Mouse (Mus musculus): ENCODE measurements around the gene Ucp2. TPM values are rescaled to one million over a fixed set of nuclear protein-coding genes. Genes with fewer than 3 reads are reported as not detected.

Gene Ucp2
- total RNA-seq, 2 experiments from 2014 or later: 1,034 to 1,143 TPM

DNA sequence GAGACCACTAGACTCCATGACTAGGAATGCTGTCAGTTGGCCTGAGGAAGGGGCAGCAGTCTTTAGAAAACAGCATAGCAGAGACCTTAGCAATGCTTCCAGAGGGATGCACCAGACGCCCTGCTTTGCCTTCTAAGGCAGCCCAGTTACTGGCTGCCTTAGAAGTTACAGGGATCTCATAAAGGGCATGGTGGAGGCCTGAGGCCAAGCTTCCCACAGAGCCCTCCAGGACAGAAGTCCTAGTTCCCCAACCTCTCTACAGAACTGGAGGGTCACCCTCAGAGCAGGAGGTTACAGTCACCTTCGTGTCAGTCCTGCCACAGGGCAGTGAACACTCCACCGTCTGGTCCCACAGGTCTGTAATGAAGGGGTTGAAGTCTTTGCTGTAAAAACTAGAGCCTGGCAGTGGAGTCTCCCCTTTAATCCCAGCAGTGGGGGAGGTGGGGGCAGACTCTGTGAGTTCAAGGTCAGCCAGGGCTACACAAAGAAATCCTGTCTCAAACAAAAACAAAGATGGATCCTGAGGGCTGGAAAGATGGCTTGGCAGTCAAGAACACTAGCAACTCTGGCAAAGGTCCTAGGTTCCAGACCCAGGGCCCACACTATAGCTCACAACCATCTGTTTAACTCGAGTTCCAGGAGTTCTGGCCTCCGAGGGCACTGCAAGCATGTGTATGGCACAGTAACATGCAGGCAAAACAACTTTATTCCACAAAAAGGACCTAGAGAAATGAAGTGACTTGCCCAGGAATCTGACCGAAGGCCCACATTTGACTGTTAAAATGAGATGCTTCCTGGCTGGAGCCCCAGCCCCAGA is 8.1 kb downstream of the Ucp2 start:
- peak; percentile 13 for ATAC-seq (replicated peaks; ENCODE audit: low FRiP score, poor library complexity, severe bottlenecking)

DNA sequence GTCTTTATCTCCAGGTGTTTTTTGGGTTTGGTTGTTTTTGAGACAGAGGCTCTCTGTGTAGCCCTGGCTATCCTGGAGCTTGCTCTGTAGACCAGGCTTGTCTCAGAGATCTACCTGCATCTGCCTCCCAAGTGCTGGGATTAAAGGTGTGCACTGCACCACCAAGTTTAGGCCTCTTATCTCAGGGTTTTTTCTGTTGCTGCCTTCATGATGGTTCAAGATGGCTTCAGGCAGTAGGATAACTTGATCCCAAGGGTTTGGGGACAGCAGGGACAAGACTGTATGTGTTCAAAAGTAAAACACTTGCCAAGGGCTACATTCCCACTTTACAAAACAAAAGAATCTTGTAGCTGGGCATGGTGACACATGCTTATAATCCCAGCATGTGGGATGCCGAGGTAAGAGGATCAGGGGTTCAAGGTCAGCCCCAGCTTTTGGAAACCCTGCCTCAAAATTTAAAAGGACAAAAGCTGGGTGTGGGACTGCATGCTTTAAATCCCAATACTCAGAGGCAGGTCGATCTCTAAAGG is 8.8 kb downstream of the Ucp2 start:
- ATAC-seq (replicated peaks; ENCODE audit: low FRiP score, poor library complexity, severe bottlenecking): 0 out of 2 replicates have a peak, but pooled peaks have one; percentile 0

DNA sequence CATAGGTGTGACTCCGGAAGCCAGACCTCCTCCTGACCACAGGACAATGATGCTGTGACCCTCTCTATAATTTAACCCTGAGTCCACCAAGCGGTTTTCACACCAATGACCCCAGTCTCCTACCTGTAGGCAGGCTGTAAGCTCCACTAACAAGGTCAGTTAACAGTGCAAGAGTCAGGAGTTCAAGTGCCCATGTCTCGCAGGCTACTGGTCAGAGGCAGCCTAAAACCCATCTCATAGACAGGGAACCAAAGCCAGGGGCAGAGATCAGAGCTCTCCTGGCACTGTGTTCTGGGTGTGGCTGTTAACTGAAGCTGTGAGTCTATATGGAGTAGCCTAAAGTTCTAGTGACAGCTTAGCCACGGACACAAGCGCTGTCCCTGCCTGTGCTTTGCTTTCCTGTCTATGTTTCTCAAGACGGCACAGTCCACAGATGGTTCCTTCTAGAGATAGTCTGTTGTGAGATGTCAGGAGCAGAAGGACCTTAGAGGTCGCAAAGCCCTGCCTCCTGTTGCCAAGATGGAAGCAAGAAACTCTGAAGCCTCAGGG is 9.3 kb downstream of the Ucp2 start:
- peak; percentile 8 for ATAC-seq (replicated peaks; ENCODE audit: low FRiP score, poor library complexity, severe bottlenecking)

DNA sequence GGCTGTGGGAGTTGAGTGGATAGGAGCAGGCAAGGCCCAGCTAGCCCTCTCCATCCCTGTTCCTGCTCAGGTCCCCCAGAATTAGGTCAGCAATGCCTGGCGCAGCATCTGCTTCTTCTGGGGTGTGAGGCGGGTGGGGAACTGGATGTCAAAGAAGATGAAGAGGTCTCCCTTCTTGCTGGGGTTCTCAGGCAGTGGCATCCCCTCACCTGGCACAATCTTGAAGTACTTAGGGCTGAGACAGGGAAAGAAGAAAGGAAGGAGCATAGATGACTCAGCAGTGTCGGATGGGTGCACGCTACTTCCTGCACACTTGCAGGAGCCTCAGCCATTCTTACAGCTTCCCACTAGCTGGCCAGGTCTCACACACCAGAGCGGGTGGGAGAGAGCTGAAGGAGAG is 9.9 kb downstream of the Ucp2 start:
- peak; percentile 8 for ATAC-seq (replicated peaks; ENCODE audit: low FRiP score, poor library complexity, severe bottlenecking)

DNA sequence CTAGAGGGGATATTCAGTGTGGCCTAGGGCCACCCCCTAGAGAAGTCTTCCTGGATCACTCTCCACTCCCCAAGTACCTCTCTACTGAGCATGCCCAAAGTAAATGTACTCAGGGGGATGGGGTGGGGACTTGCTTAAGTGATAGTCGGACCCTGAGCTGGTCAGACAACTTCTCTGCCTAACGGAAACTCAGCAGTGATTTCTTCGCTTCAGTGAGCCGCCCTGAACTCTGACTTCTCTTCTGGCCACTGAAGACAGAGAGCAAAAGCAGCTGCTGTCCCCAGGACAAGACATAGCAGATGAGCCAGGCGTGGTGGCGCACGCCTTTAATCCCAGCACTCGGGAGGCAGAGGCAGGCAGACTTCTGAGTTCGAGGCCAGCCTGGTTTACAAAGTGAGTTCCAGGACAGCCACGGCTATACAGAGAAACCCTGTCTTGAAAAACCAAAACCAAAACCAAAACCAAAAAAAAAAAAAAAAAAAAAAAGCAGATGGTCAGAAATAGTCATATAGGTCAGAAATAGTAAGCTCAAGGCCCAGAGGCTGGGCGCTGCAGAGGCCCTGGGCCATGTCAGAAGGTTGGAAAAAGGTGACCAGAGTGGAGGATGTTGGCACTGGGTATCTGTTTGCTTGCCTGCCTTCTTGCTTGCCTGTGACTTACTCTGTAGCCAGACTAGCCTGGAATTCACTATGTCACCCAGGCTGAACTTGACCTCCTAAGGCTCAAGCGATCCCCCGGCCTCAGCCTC is 11.8 kb downstream of the Ucp2 start:
- ATAC-seq (replicated peaks; ENCODE audit: low FRiP score, poor library complexity, severe bottlenecking): no peak

DNA sequence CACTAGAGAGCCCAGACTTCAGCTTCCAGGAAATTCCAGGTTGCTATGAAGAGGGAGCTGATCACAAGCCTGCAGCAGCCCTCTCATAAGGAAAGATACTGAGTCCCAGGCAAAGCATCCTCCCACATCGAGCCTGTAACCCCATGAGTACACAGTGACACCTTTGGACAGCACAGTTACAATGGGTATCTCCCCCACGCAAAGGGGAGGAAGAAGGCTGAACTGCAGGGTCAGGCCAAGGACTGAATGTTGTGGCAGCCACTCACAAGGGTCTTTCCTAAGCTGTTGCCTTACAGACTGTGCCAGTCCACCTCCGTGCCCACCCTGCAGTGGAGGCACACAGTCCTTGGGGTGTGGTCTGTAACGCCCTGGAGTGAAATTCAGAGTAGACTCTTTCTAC is 13.4 kb downstream of the Ucp2 start:
- no peak for ATAC-seq (replicated peaks; ENCODE audit: low FRiP score, poor library complexity, severe bottlenecking)

DNA sequence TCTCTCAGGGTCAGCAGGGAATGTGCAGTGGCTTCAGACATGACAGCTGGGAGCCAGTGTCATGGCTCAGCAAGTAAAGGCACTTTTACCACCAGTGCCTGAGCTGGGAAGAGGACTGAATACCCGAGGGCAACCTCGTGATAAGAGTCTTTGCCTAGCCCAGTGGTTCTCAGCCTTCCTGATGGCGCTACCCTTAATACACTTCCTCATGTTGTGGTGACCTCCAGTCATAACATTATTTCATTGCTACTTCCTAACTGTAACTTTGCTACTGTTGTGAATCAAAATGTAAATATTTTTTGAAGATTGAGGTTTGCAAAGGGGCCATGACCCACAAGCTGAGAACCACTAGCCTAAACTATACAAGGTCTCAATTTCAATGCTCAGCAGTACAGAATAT is 15.5 kb downstream of the Ucp2 start:
- no peak for ATAC-seq (replicated peaks; ENCODE audit: low FRiP score, poor library complexity, severe bottlenecking)

DNA sequence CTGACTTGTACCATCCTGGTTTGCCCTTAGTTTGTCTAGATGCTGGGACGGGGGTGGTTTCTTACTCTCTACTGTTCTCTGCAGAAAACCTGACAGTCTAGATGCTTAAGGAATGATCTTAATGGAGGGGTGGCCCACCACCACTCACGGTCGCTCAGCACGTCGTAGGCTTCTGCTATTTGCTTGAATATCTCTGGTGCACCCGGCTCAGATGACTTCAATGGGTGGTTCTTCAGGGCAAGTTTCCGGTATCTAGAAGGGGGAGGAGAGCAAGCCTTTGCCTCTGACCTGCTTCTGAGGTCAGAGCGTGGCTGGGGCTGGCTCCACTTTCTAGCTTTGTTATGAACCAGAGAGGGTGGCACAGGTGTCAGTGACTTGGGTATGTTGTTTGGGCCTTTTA is 18.5 kb downstream of the Ucp2 start:
- ATAC-seq (replicated peaks; ENCODE audit: low FRiP score, poor library complexity, severe bottlenecking): no peak

DNA sequence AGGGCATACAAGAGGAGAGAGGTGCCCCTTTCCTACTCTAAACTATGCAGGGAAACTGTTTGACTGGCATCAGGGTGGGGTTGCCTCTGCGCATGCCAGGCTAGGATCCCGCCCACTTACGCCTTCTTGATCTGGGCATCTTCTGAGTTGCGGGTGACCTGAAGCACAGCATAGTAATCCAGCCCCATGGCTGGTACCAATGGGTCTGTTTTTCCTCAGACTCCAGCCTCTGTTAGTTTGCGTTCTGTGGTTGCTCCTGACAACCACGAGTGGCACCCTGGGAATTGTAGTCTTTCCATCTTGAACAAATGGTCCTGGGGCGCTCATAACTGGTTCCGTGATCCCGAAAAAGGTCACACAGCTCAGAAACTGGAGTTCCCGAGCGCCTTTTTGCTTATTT is 21.4 kb downstream of the Ucp2 start, which contains the start of gene Dnajb13:
Gene Dnajb13 (minus strand): TSS at position 388 of the 400 bp plus-strand sequence.
- 0 out of 2 replicates have a peak, but pooled peaks have one; percentile 19 for ATAC-seq (replicated peaks; ENCODE audit: low FRiP score, poor library complexity, severe bottlenecking)

DNA sequence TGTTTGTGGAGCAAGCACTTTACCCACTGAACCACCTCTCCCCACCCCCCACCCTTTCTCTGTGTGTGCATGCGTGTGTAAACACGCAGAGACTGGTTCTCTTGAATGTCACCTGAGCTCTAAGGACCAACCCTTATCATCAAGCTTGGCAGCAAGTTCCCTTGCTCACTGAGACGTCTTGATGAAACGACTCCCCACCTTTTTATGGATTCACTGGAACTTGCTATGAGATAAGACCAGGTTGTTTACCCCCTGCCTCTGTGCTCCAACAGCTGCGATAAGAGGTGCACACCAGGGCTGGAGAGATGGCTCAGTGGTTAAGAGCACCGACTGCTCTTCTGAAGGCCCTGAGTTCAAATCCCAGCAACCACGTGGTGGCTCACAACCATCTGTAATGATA is 27.1 kb downstream of the Ucp2 start:
- no peak for ATAC-seq (replicated peaks; ENCODE audit: low FRiP score, poor library complexity, severe bottlenecking)

DNA sequence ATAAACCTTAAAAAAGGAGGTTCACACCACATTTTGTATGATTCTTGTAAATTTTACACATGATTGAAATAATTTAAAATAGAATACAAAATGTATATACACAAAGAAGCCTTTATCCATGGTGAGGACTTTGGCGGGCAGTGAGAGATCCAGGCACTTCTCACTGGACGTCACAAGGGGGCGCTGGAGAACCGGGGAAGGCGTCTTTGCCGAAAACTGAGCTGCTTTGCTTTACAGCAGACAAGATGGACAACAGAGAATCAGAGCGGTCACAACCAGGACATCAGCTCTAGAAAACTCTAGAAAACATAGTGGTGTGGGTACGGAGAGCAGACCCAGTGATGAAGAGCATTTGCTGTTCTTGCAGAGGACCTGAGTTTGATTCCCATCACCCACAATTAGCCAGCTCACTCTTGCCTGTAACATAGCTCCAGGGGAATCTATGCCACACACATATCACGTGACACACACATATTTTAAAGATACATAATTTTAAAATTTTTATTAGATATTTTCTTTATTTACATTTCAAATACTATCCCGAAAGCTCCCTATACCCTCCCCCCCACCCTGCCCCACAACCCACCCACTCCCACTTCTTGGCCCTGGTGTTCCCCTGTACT is 27.6 kb downstream of the Ucp2 start:
- ATAC-seq (replicated peaks; ENCODE audit: low FRiP score, poor library complexity, severe bottlenecking): peak; percentile 93

DNA sequence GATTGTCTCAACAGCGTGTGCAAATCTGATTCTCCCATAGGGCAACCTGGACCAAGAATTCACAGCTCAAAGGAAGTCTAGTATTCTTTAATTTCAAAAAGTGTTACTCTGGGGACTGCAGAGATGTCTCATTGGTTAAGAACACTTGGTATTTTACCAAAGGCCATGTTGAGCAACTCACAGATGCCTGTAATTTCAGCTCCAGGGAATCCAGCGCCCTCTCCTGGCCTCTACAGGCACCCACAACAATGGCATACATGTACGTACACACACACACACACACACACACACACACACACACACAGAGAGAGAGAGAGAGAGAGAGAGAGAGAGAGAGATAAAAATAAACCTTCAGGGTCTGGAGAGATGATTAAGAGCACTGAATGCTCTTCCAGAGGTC is 29.1 kb downstream of the Ucp2 start:
- ATAC-seq (replicated peaks; ENCODE audit: low FRiP score, poor library complexity, severe bottlenecking): no peak

DNA sequence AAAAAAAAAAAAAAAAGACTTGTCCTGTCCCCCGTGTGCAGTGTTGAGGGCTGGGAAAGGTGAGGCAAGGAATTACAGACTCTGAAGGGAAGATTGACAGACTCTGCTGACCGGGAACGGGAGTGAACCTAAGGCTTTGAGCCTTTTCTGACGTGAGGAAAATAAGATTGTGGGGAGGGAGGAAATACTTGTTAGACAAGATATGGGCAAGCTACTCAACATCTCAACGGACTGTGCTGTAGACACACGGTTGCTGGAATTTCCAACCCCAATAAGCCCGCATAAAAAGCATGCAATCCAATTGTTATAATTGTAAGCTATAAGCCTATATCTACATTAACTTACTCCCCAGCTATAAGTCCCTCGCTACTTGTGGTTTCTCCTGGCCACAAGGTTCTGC is 31.5 kb downstream of the Ucp2 start:
- no peak for ATAC-seq (replicated peaks; ENCODE audit: low FRiP score, poor library complexity, severe bottlenecking)

DNA sequence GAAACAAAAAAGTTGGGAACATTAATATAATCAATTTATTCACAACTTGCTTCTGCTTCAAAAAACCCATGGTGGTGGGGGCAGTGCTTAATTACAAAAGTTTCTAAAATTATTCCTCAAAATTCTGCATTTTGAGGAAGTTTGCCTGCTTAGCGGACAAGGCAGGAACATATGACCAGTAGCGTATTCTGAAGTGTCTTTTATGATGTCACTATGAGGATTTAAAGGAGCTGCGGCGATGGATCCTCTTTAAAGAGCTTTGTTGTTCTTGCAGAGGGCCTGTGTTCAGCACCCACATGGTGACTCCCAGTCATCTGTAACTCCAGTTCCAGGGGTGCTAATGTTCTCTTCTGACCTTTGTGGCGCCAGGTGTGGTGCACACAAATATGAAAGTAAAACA is 37.6 kb downstream of the Ucp2 start:
- ATAC-seq (replicated peaks; ENCODE audit: low FRiP score, poor library complexity, severe bottlenecking): no peak

DNA sequence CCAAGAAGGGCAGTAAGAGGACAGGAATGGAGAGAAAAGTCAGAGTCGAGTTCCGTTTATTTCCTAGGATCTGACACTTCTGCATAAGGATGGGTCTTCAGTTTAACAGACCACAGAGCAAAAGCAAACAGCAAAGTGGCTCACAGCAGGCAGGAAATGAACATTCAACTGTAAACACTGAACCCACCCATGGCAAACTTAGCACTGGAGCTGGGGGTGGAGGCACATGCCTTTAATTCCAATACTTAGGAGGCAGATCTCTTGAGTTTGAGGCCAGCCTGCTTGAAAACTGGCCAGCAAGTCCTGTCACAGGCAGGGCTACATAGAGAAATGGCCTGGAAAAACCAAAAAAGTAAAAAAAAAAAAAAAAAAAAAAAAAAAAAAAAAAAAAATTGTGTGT is 40.4 kb downstream of the Ucp2 start:
- ATAC-seq (replicated peaks; ENCODE audit: low FRiP score, poor library complexity, severe bottlenecking): no peak

DNA sequence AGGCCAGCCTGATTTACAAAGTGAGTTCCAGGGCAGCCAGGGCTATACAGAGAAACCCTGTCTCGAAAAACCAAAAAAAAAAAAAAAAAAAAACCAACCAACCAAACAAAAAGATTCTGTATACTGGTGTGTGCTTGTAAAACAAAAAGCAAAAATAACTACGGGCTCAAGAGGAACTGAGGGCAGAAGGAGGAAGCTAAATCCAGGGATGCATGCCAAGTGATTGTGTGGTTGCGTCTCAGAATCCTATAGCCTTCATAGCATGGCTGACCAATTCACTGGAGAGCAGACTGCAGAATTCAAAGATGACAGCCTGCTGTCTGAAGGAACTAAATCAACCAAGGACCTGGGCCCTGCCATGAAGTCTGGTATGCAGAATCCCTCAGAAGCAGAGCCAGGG is 41.1 kb downstream of the Ucp2 start:
- ATAC-seq (replicated peaks; ENCODE audit: low FRiP score, poor library complexity, severe bottlenecking): no peak

DNA sequence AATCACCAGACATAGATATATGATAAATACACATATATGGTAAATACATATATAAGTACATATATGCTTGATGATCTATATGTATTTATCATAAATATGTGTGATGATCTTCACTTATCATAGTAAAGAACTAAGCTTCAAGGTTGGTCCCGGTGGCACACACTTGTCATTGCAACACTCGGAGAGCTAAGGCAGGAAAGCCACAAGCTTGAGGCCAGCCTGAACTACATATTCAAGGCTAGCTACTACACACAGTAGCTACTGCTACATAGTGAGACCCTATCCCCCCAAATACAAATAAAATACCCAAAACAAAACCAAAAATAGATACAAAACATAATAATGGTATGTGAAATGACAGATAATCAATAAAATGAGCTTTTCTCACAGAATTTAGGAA is 42.7 kb downstream of the Ucp2 start:
- no peak for ATAC-seq (replicated peaks; ENCODE audit: low FRiP score, poor library complexity, severe bottlenecking)

DNA sequence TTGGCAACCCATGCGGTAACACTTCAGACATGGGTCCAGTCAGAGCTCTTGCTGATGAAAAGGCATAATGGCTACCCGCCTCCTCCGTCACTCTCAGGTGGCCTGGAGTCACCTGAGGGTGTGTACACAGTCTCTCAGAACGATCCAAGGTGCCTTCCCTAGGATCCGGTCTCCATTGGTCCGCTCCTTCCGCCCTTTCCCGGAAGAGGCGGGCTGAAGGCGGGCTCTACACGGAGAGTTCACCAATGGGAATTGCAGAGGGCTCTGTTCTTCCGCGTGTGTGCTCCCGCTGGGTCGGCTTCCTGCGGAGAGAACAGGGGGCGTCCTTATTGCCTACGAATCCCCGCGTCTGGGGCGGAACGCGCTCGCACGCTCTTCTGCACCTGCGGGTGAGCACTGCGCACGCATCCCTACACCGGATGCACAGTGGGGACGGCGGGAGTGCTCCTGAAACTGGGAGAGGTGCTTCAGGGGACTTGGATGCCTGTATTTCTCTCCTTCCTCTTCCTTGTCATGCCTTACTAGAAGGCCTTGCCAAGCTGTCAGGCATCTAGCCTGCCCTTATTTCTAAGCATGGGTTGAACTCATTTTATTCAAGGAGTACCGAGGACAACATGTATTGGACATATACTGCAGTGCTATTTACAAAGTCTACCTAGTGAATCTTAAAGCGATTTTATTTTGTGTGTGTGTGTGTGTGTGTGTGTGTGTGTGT is 43.8 kb downstream of the Ucp2 start, which contains the start of gene Coa4:
Gene Coa4 (plus strand): TSS at position 268 of the 715 bp plus-strand sequence.
- peak; percentile 99 for ATAC-seq (replicated peaks; ENCODE audit: low FRiP score, poor library complexity, severe bottlenecking)

DNA sequence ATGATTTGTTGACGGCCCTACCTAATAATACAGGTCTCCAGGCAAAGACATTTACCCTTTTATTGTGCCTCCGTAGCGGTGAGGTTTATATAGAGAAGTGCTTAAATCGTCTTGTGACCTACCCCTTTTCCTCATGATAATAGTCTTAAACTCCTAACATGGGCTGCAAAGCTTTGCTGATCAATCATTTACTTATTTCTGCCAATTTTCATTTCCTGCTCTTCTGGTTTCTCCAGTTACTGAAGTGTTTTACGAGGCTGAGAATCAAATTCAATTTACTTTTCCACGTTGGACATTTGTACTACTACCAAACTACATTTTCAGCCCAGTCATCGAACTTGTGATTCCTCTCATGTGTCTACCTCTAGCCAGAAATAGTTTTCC is 44.4 kb downstream of the Ucp2 start:
- no peak for ATAC-seq (replicated peaks; ENCODE audit: low FRiP score, poor library complexity, severe bottlenecking)

DNA sequence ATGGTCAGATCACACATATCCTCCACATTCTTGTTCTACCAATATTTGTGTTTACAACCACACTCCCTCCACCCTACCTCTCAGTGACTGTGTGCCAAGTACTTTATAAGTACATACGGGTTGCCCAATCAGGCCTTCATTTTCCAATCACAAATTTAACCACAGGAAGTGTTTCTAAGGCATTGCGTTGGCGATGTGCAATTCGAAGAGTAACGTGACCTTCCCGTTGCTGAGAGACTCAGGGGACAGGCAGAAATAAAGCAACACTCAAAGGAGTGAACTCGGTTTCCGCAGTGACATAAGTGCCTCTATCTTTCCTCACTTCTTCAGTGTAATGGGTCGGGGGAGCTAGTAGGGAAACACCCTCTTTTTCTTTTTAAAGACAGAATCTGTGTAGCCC is 46.4 kb downstream of the Ucp2 start:
- no peak for ATAC-seq (replicated peaks; ENCODE audit: low FRiP score, poor library complexity, severe bottlenecking)

Data from erythroblast, adult 5-6 weeks (primary cell).